Mouse (Mus musculus): ENCODE measurements at regions not wholly inside any gene's neighbourhood (a gene's known extent, or its start where the extent isn't known, plus 50 kb on each side); places are given as distances from the start of the nearest gene placed in this dataset.

DNA sequence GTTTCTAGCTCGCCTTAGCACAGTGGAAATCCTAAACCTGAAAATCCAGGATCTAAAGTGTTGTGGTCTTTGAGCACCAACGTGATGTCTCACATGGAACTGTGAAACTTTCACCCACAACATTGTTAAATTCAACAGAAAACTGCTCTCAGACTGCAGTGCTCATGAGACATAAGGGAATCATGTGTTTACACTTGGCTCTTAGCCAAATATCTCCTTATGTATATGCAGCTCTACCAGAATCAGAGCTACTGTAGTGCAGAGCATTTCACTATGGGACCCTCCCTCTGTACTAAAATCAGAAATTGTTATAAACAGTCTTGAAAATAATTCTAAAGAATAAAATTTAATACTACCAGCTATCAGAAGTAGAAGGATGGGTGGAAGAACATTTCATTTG lies 778.8 kb upstream of the Fam84a start:
- DNase-seq (ENCODE audit: low read depth, low spot score): no peak

- DNase-seq (ENCODE audit: low read depth, low spot score): no peak
Measured at GRCm38 (mm10) chr12:14927580-14927979, 775.7 kb upstream of the Fam84a start.

- DNase-seq (ENCODE audit: low read depth, low spot score): no peak
Measured at GRCm38 (mm10) chr12:14923768-14924167, 771.9 kb upstream of the Fam84a start.

DNA sequence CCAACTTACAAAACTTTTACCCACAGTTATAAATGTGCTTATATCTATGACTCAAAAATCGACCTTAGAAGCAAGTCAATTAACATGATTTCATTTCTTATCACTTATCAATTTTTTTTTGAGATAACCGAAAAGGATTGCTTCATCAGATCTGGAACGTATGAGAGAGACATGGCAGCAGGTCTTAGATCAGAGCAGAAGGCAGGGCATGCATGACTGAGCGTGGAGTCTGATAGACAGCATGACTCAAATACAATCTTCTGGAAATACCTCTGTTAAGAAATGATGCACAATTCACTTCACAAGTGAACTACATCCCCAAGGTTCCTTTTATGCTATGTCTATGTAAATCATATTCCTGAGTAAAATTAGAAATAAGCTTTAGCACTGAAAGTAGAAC lies 760.1 kb upstream of the Fam84a start:
- DNase-seq (ENCODE audit: low read depth, low spot score): no peak

GRCm38 (mm10) chr12:14883136-14883535 lies 731.3 kb upstream of the Fam84a start:
- no peak for DNase-seq (ENCODE audit: low read depth, low spot score)

- no peak for DNase-seq (ENCODE audit: low read depth, low spot score)
Measured at GRCm38 (mm10) chr12:14880458-14880857, 728.6 kb upstream of the Fam84a start.

GRCm38 (mm10) chr12:14875290-14875689 lies 723.4 kb upstream of the Fam84a start:
- DNase-seq (ENCODE audit: low read depth, low spot score): no peak

DNA sequence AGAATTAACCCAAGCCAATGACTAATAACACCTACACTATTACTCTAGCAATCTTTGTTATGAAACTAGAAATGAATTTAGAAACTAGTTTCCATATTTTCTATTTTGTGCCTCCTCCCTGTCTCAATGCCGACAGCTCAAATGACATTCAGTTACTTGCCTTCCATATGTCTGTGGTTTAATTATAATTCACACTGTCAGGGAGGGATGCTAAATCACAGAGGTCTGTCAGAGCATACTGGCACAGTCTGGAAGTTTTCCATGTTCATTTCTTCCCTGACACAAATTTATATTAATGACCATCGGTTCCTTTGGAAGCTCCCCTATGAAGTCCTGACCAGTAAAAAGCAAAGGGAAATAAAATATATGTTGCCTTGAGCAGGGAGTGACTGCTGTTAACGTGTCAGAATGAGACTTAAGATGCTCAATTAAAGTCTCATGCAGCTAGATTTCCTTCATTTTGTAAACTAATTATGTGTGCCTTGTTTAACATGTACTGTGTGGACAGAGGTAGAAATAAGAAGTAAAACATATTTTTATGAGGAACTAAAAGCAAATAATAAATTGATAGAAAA lies 719.6 kb upstream of the Fam84a start:
- peak; percentile 28 for DNase-seq (ENCODE audit: low read depth, low spot score)

DNA sequence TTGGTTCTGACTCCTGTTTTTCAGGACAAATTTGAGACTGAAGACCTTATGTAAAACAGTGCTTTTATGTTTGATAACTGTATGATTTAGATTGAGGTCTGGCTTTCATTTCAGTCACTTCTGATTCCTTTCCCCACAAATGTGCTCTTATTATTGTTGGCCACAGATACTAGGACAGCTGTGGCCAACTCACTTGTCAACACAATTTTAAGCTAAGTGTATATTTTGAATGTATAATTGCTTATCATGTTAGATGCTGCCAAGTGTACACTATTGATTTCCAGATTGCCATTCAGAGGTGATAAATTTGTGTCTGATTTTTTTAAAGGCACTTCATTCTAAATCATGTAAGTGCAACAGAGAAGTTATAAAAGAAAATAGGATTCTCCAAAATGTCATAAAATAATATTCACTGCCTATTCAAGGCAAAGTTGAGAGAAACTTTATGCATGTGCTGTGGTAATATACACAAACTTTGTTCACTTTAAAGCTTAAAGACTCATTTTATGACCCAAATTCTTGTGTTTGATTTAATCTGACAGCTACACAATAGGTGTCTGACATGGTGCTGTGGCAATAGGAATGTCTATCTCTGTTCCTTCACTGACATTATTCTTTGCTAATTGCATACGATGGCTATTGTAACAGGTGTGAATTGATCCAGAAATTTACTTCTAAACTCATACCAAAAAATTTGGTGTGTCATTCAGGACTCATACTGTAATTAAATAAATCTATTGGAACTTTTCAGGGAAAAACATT lies 708.1 kb upstream of the Fam84a start:
- no peak for DNase-seq (ENCODE audit: low read depth, low spot score)

DNA sequence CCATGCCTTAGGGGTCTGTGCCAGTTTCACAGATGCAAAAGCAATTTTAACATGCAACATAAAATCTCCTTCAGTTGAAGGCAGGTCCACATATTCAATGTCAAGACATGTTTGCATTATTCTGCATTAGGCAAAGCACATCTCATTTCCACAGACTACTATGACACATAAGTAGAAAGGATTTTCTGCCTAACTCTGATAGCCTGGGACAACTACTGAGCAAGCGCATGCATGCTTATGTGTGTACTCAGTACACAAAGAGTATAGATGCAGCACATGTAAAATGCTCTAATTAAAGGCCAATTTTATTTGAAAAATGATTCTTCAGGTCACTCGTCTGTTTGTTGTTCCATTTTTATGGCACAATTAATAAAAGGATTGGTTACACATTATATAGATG lies 707.2 kb upstream of the Fam84a start:
- DNase-seq (ENCODE audit: low read depth, low spot score): no peak

GRCm38 (mm10) chr12:14835510-14835909 lies 683.7 kb upstream of the Fam84a start:
- no peak for DNase-seq (ENCODE audit: low read depth, low spot score)
